Mouse (Mus musculus) left cerebral cortex, adult 9 months (tissue): Measurements from ENCODE around the gene Fdps.
"Not testable (repeated sequence)": the region's sequence is repeated elsewhere in the genome, so short reads cannot be mapped to it uniquely, and the experiment has no call there.

Experiments used
- DNase-seq, 2 experiments: peaks; one replicate each; pipeline ENCODE4 v3.0.0; 2022; ENCODE audit warnings: low spot score in 2 of 2

Fdps gene

GRCm38 (mm10) chr3:89102495-89103290, 934 bp upstream of the Fdps start:
- no peak for DNase-seq

- DNase-seq, result no peak
Observed at GRCm38 (mm10) chr3:89101459-89101811, 324 bp downstream of the Fdps start.

GRCm38 (mm10) chr3:89100811-89101210, 948 bp downstream of the Fdps start, which contains the start of gene Gm43738:
Gm43738 (minus strand) TSS chr3:89101099.
- no peak for DNase-seq

- DNase-seq, result no peak
Observed at GRCm38 (mm10) chr3:89094021-89094420, 7.7 kb downstream of the Fdps start.

GRCm38 (mm10) chr3:89093175-89093574, 8.6 kb downstream of the Fdps start, which contains the start of gene Rusc1:
Rusc1 (minus strand) TSS chr3:89093311.
- DNase-seq, result peak; percentile 88 to 96

- DNase-seq, result no peak
Observed at GRCm38 (mm10) chr3:89092509-89093090, 9.2 kb downstream of the Fdps start.

GRCm38 (mm10) chr3:89091811-89092508, 9.8 kb downstream of the Fdps start:
- no peak for DNase-seq

- DNase-seq, result peak in 1 of 2 experiments; percentile 84
Observed at GRCm38 (mm10) chr3:89090694-89091655, 10.8 kb downstream of the Fdps start.

- DNase-seq, result peak; percentile 75 to 90
Observed at GRCm38 (mm10) chr3:89089882-89090591, 11.7 kb downstream of the Fdps start.

GRCm38 (mm10) chr3:89088974-89089373, 12.8 kb downstream of the Fdps start:
- DNase-seq, result no peak

GRCm38 (mm10) chr3:89087338-89088110, 14.2 kb downstream of the Fdps start:
- DNase-seq, result peak in 1 of 2 experiments; percentile 88

GRCm38 (mm10) chr3:89084654-89085190, 17.0 kb downstream of the Fdps start:
- no peak for DNase-seq

- no peak for DNase-seq
Observed at GRCm38 (mm10) chr3:89084133-89084532, 17.6 kb downstream of the Fdps start.

GRCm38 (mm10) chr3:89082287-89082686, 19.5 kb downstream of the Fdps start:
- DNase-seq, result not testable (repeated sequence)

GRCm38 (mm10) chr3:89077383-89077782, 24.4 kb downstream of the Fdps start:
- no peak for DNase-seq

GRCm38 (mm10) chr3:89067265-89067664, 34.5 kb downstream of the Fdps start:
- DNase-seq, result no peak

- DNase-seq, result no peak
Observed at GRCm38 (mm10) chr3:89061696-89062095, 40.1 kb downstream of the Fdps start.

- peak in 1 of 2 experiments; percentile 35 for DNase-seq
Observed at GRCm38 (mm10) chr3:89058783-89059182, 43.0 kb downstream of the Fdps start.

- peak in 1 of 2 experiments; percentile 25 for DNase-seq
Observed at GRCm38 (mm10) chr3:89058361-89058760, 43.4 kb downstream of the Fdps start.
